Mouse (Mus musculus) kidney, adult 2 months (tissue): ENCODE results near the gene 1700088E04Rik. TPM values are rescaled to one million over a fixed set of nuclear protein-coding genes. Genes with fewer than 3 reads are reported as not detected.

Experiments used
- DNase-seq: peaks from one replicate; pipeline ENCODE4 v3.0.0; 2021
- H3K27ac ChIP-seq: fragments of 200-500 bp; 2 replicates; pipeline ENCODE4 v1.5.1; 2012; ENCODE audit warnings: low read depth, low read length, control low read depth, inconsistent platforms; ENCODE audit not compliant: insufficient read depth
- H3K27me3 ChIP-seq: fragments of 200-500 bp; replicated peaks from 2 replicates; pipeline ENCODE4 v1.6.1; 2012; ENCODE audit warnings: mild to moderate bottlenecking, moderate library complexity, low read length, inconsistent platforms; ENCODE audit not compliant: control insufficient read depth, insufficient read depth
- H3K36me3 ChIP-seq: fragments of 200-500 bp; 2 replicates; pipeline ENCODE4 v1.6.1; 2012; ENCODE audit warnings: mild to moderate bottlenecking, moderate library complexity, low read length, inconsistent platforms; ENCODE audit not compliant: control insufficient read depth, insufficient read depth
- H3K4me1 ChIP-seq: fragments of 200-500 bp; 2 replicates; pipeline ENCODE4 v1.6.1; 2011; ENCODE audit warnings: low read length; ENCODE audit not compliant: control insufficient read depth, insufficient read depth
- H3K4me3 ChIP-seq: fragments of 200-500 bp; 2 replicates; pipeline ENCODE4 v1.5.1; 2011; ENCODE audit warnings: mild to moderate bottlenecking, low read depth, low read length, control low read depth; ENCODE audit not compliant: insufficient read depth
- CTCF ChIP-seq: fragments of 200-500 bp; conservative IDR thresholded peaks from 2 replicates; pipeline ENCODE4 v1.5.1; 2011; ENCODE audit warnings: low read depth, mild to moderate bottlenecking, control low read depth, low read length, moderate library complexity, mixed read lengths; ENCODE audit not compliant: insufficient read depth, insufficient read length
- POLR2A ChIP-seq: fragments of 200-500 bp; IDR thresholded peaks from one replicate; pipeline ENCODE4 v1.6.1; 2011; ENCODE audit warnings: low read depth, low read length, control low read depth
- WGBS: fragments of 180-500 bp; shearing (Covaris S2); methylation state at CpG from one replicate; pipeline ENCODE4 v1.1.7; 2018; 5-methylcytosine and 5-hydroxymethylcytosine counted together
- polyA plus RNA-seq: library from polyadenylated mRNA; depleted of rRNA; stranded (reverse); fragments of >200 nt; gene quantifications from 2 replicates; pipeline ENCODE4 v1.2.3, GENCODE M21; 2012

1700088E04Rik gene
- polyA plus RNA-seq, 1 experiment = 18.8 TPM

DNA sequence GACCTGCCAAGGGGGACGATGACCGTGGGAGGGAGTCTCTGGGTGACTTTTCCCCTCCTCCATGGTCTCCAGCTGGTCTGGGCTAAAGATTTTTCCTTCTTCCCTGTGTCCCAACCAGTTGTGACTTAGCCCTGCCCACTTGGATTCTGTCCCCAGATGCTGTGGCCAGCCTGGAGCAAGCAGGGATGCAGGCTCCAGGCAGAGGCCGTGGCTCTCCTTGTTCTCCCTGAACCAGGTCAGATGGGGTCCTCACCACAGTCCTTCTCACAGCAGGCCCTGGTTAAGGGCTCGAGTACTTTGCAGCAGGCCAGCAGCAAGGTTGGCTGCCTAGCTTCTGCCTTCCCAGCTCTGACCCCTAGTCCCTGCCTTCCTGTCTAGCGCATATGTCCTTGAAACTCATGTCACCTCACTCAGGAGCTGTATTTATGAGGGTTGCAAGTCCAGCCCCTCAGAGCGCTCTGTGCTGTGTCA, 7.8 kb downstream of the 1700088E04Rik start:
- DNase-seq = peak; percentile 62
- no peak overlapping the region for H3K4me3 ChIP-seq
- H3K36me3 ChIP-seq = no peaks in the 10 kb centered on the region
- peaks cover 37% of the 10 kb centered on the region for H3K4me1 ChIP-seq
- TF ChIP-seq POLR2A (no peak), CTCF (no peak)
- H3K27me3 ChIP-seq = no peaks in the 10 kb centered on the region
- H3K27ac ChIP-seq = peak overlapping the region; percentile 68
- WGBS = 60% methylated on average over 6 of the region's 6 CpGs

DNA sequence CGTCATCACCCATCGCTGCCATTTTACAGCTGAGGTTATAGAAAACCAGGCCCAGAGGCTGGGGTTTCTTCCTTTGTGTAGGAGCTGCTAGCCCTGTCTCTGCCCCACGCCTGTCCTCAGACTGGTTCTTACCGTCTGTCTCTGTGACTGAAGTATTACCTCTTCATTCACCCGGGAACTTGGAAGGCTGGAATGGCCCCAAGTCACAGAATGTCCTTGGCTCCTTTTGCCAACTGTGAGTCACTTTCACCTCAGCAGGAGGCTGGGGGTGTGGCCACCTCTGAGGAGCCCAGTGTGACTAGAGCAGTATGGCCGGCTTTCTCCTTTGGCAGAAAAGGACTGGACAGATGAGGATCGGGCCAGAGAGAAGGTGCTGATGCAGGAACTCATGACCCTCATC, 9.6 kb downstream of the 1700088E04Rik start:
- H3K36me3 ChIP-seq = no peaks in the 10 kb centered on the region; the same call in 1 of the 2 replicates
- DNase-seq = peak; percentile 97
- TF ChIP-seq CTCF = no peak
- TF ChIP-seq POLR2A = no peak
- peak overlapping the region; percentile 45 for H3K4me3 ChIP-seq
- no peaks in the 10 kb centered on the region for H3K27me3 ChIP-seq
- 35% methylated on average over 7 of the region's 7 CpGs for WGBS
- H3K4me1 ChIP-seq = peaks cover 37% of the 10 kb centered on the region
- H3K27ac ChIP-seq = peak overlapping the region; percentile 90

DNA sequence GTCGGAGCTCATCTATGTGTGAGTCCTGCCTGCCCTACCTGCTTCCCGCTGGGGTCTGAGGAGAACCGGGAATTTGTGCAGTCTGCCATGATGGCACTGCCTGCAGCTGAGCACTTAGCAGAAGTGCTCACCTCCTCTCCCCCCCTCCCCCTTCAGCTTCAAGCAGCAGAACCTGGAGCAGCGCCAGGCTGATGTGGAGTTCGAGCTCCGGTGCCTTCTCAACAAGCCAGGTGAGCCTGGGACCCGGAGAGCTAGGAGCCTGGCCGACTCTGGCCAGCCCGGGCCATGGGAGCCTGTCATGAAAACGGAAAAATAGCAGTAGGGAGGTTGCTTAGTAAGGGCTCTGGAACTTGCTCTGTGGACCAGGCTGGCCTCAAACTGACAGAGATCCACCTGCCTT, 10.3 kb downstream of the 1700088E04Rik start:
- Histone ChIP-seq H3K4me1 (peaks cover 31% of the 10 kb centered on the region), H3K4me3 (no peak overlapping the region), H3K36me3 (no peaks in the 10 kb centered on the region; the same call in 1 of the 2 replicates), H3K27me3 (no peaks in the 10 kb centered on the region), H3K27ac (peak overlapping the region; percentile 72)
- peak; percentile 77 for DNase-seq
- WGBS = 41% methylated on average over 10 of the region's 10 CpGs
- TF ChIP-seq POLR2A = no peak
- no peak for TF ChIP-seq CTCF

DNA sequence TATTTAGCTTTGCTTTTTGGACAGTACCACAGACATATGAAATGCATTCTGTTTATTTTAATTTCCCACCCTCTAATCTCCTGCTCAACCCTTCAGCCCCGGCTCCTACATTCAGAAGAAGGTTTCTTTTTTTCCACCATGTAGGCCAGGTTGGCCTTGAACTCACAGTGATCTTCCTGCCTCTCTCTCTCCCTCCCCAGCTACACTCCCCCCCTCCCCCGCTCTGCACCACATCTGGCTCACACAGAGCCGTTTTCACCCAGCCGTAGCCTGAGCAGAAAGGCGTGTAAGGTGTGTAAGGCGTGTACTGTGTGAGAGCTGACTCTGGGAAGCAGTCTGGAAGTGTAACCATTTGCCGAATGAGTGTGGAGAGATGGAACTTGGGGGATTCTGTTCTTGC, 11.7 kb downstream of the 1700088E04Rik start:
- Histone ChIP-seq H3K36me3 (no peaks in the 10 kb centered on the region; the same call in 1 of the 2 replicates), H3K4me1 (peaks cover 17% of the 10 kb centered on the region), H3K27ac (no peak overlapping the region), H3K4me3 (no peak overlapping the region), H3K27me3 (no peaks in the 10 kb centered on the region)
- TF ChIP-seq POLR2A = no peak
- TF ChIP-seq CTCF = no peak
- no peak for DNase-seq
- 62% methylated on average over 7 of the region's 7 CpGs for WGBS

DNA sequence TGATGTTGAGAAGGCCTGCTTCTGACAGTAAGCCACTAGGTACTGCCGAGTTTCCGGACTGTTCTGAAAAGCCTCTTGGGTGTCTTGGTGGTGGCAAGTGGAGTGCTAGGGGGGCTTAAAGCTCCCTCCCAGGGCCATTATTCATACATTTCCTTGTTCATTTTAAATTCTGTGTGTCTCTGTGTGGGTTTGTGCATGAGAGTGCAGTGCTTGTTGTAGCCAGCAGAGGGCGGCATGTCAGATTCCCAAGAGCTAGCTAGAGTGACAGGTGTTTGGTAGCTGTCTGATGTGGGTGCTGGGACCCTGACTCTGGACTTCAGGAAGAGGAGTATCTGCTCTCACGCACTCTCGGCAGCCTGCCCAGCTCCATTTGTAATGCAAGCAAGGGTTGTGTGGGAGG, 12.8 kb downstream of the 1700088E04Rik start:
- 98% methylated on average over 5 of the region's 5 CpGs for WGBS
- H3K27me3 ChIP-seq = no peaks in the 10 kb centered on the region
- no peak overlapping the region for H3K27ac ChIP-seq
- TF ChIP-seq CTCF (peak; percentile 46), POLR2A (no peak)
- peaks cover 10% of the 10 kb centered on the region for H3K4me1 ChIP-seq
- no peak for DNase-seq
- no peaks in the 10 kb centered on the region; the same call in 1 of the 2 replicates for H3K36me3 ChIP-seq
- H3K4me3 ChIP-seq = no peak overlapping the region

DNA sequence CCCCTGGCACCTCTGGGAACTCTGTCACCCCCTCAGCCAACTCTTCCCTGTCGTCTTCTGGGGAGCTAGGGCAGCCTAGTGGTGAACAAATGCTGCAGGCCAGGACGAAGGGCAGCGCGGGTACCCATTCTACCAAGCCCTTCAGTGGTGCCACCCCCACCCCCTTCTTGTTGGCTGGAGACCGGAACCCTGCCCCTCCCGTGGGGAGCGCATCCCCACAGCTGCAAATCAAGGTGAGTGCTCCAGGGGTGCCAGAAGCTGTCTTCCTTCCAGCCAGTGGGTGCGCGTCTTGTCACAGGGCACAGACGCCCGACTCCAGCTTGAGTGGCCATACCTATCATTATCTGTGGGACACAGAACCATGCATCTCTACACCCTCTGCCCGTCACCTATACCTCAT, 14.0 kb downstream of the 1700088E04Rik start:
- no peaks in the 10 kb centered on the region; the same call in 1 of the 2 replicates for H3K36me3 ChIP-seq
- DNase-seq = no peak
- TF ChIP-seq POLR2A (no peak), CTCF (no peak)
- WGBS = 95% methylated on average over 12 of the region's 12 CpGs
- H3K4me3 ChIP-seq = no peak overlapping the region
- H3K27ac ChIP-seq = no peak overlapping the region
- H3K4me1 ChIP-seq = peaks cover 10% of the 10 kb centered on the region
- no peaks in the 10 kb centered on the region for H3K27me3 ChIP-seq

DNA sequence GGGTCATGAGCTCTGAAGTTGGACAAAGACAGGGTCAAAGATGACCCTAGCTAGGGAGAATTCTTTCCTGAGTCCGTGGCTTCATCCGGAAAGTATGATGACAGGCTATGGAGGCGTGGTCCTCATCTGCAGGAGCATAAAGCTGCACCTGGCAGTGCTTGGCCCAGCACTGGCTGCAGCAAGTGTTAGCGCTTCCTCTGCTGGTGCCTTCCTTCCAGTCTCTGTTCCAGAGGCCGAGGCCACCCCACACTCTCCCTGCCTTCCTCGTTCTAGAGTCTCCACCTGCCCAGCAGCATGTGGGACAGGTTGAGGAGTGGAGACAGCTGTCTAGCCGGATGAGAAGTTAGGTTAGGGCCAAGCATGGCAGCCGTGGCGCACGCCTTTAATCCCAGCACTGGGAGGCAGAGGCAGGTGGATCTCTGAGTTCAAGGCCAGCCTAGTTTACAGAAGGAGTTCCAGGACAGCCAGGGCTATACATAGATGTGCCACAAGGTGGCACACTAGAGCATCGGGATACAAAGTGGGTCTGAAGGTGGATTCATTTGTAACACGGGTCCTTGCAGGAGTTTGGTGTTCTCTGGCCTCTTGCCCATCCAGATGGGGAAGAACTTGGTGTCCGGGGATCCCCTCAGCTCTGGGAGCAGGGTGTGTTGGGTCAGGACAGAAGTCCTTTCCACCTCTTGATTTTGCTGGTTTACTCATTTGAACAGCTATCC, 14.7 kb downstream of the 1700088E04Rik start:
- Histone ChIP-seq H3K4me3 (no peak overlapping the region), H3K4me1 (peaks cover 10% of the 10 kb centered on the region), H3K27me3 (no peaks in the 10 kb centered on the region), H3K36me3 (no peaks in the 10 kb centered on the region; the same call in 1 of the 2 replicates), H3K27ac (no peak overlapping the region)
- 72% methylated on average over 13 of the region's 13 CpGs for WGBS
- TF ChIP-seq CTCF (peak; percentile 61), POLR2A (no peak)
- DNase-seq = peak; percentile 71
